Mouse (Mus musculus) G1E (cell line): Measurements from ENCODE around the gene Adam10. TPM values are rescaled to one million over a fixed set of nuclear protein-coding genes. Genes with fewer than 3 reads are reported as not detected.

ENCODE experiments used
- ATAC-seq: 2 replicates; pipeline ENCODE4 v1.8.0; 2016; ENCODE audit warnings: mild to moderate bottlenecking; ENCODE audit not compliant: insufficient number of reproducible peaks, poor library complexity, low FRiP score, severe bottlenecking; ENCODE audit errors: extremely low read depth
- DNase-seq: peaks from one replicate; pipeline ENCODE4 v3.0.0; 2012; ENCODE audit warnings: low spot score
- H3K27me3 ChIP-seq: 2 replicates; pipeline ENCODE4 v1.6.1; 2012; ENCODE audit warnings: mild to moderate bottlenecking, low read length, inconsistent platforms; ENCODE audit not compliant: insufficient read depth
- H3K36me3 ChIP-seq: replicated peaks from 2 replicates; pipeline ENCODE3; 2012; ENCODE audit warnings: mild to moderate bottlenecking, inconsistent platforms
- H3K4me1 ChIP-seq: 2 replicates; pipeline ENCODE4 v1.6.1; 2012; ENCODE audit warnings: low read depth, low read length, inconsistent platforms, mixed read lengths; ENCODE audit not compliant: insufficient read depth
- H3K4me3 ChIP-seq: 2 replicates; pipeline ENCODE4 v1.5.1; 2012; ENCODE audit warnings: low read depth, mild to moderate bottlenecking, inconsistent platforms, low read length, moderate library complexity, mixed read lengths
- H3K9me3 ChIP-seq: replicated peaks from 2 replicates; pipeline ENCODE4 v1.6.1; 2012; ENCODE audit warnings: inconsistent platforms
- CTCF ChIP-seq: IDR thresholded peaks from 2 replicates; pipeline ENCODE4 v1.5.1; 2012; ENCODE audit warnings: low read depth, low read length, inconsistent platforms, mixed read lengths
- GATA1 ChIP-seq: IDR thresholded peaks from 2 replicates; pipeline ENCODE4 v1.6.1; 2012; ENCODE audit warnings: borderline replicate concordance, low read length, inconsistent platforms, mixed read lengths
- GATA2 ChIP-seq: IDR thresholded peaks from 2 replicates; pipeline ENCODE4 v1.6.1; 2012; ENCODE audit warnings: low read depth, low read length, inconsistent platforms, borderline replicate concordance
- POLR2AphosphoS5 ChIP-seq: IDR thresholded peaks from 2 replicates; pipeline ENCODE4 v1.6.1; 2012; ENCODE audit warnings: low read depth, low read length, inconsistent platforms; ENCODE audit not compliant: insufficient replicate concordance
- TAL1 ChIP-seq: conservative IDR thresholded peaks from 2 replicates; pipeline ENCODE4 v1.6.1; 2012; ENCODE audit warnings: low read depth, low read length, inconsistent platforms, mixed read lengths
- polyA plus RNA-seq: library from polyadenylated mRNA; stranded (reverse); fragments of >175 nt; gene quantifications from 2 replicates; pipeline ENCODE4 v1.2.3, GENCODE M21; 2012
- total RNA-seq, 2 experiments: library from RNA; stranded (forward) in 1 of 2; stranded (reverse) in 1 of 2; fragments of 200-1000 nt in 1 of 2; fragments of >200 nt in 1 of 2; fragmentation: Nextera tagmentation in 1 of 2; gene quantifications; 2 replicates each; pipeline ENCODE4 v1.2.3; 2014 to 2017

Gene Adam10
- total and polyA plus RNA-seq, 3 experiments = 37.5 to 117 (median 45.9) TPM

GRCm38 (mm10) chr9:70682202-70682601 lies 3.4 kb downstream of the Adam10 start:
- no peak for TF ChIP-seq CTCF
- TF ChIP-seq POLR2AphosphoS5 = no peak
- no peak for TF ChIP-seq GATA1
- no peak for TF ChIP-seq GATA2
- no peak for TF ChIP-seq TAL1
- Histone ChIP-seq H3K36me3 (peaks cover 4% of the 10 kb centered on the region), H3K4me1 (peaks cover 45% of the 10 kb centered on the region), H3K27me3 (no peaks in the 10 kb centered on the region), H3K4me3 (no peak overlapping the region), H3K9me3 (no peaks in the 10 kb centered on the region)
- DNase-seq (no peak), ATAC-seq (no peak)

- Histone ChIP-seq H3K36me3 (peaks cover 3% of the 10 kb centered on the region), H3K4me1 (peaks cover 59% of the 10 kb centered on the region), H3K9me3 (no peaks in the 10 kb centered on the region), H3K27me3 (no peaks in the 10 kb centered on the region), H3K4me3 (no peak overlapping the region)
- ATAC-seq = peak; percentile 88
- peak; percentile 23 for DNase-seq
- TF ChIP-seq TAL1 = 0 out of 2 replicates have a peak, but pooled peaks have one; percentile 21
- TF ChIP-seq GATA1 = no peak
- no peak for TF ChIP-seq POLR2AphosphoS5
These were observed 9.6 kb downstream of the Adam10 start for GRCm38 (mm10) chr9:70688301-70688968.

GRCm38 (mm10) chr9:70689926-70690325 lies 11.1 kb downstream of the Adam10 start:
- H3K9me3 ChIP-seq = no peaks in the 10 kb centered on the region
- DNase-seq (no peak), ATAC-seq (no peak)
- TF ChIP-seq GATA1 = no peak
- no peak for TF ChIP-seq CTCF
- no peak for TF ChIP-seq POLR2AphosphoS5
- TF ChIP-seq GATA2 = no peak
- no peak for TF ChIP-seq TAL1
- H3K4me1 ChIP-seq = peaks cover 63% of the 10 kb centered on the region
- H3K36me3 ChIP-seq = no peaks in the 10 kb centered on the region
- no peaks in the 10 kb centered on the region for H3K27me3 ChIP-seq
- no peak overlapping the region for H3K4me3 ChIP-seq

- Histone ChIP-seq H3K36me3 (no peaks in the 10 kb centered on the region), H3K4me1 (peaks cover 61% of the 10 kb centered on the region)
- no peak for ATAC-seq
These were observed 11.8 kb downstream of the Adam10 start for GRCm38 (mm10) chr9:70690579-70690978.

GRCm38 (mm10) chr9:70691772-70692693 lies 13.2 kb downstream of the Adam10 start:
- no peaks in the 10 kb centered on the region for H3K36me3 ChIP-seq
- no peak for TF ChIP-seq GATA2
- no peak for TF ChIP-seq GATA1
- TF ChIP-seq CTCF = no peak
- no peak for TF ChIP-seq TAL1
- no peak for TF ChIP-seq POLR2AphosphoS5
- H3K9me3 ChIP-seq = no peaks in the 10 kb centered on the region

More at GRCm38 (mm10) chr9:70690579-70690978, 11.8 kb downstream of the Adam10 start:
- Histone ChIP-seq H3K9me3 (no peaks in the 10 kb centered on the region), H3K4me3 (no peak overlapping the region), H3K27me3 (no peaks in the 10 kb centered on the region)
- no peak for TF ChIP-seq POLR2AphosphoS5
- TF ChIP-seq GATA2 = no peak
- no peak for TF ChIP-seq GATA1
- TF ChIP-seq CTCF = no peak
- TF ChIP-seq TAL1 = no peak
- DNase-seq = no peak

GRCm38 (mm10) chr9:70695723-70696122 lies 16.9 kb downstream of the Adam10 start:
- H3K4me1 ChIP-seq = peaks cover 41% of the 10 kb centered on the region

More at GRCm38 (mm10) chr9:70691772-70692693, 13.2 kb downstream of the Adam10 start:
- Histone ChIP-seq H3K27me3 (no peaks in the 10 kb centered on the region), H3K4me3 (no peak overlapping the region), H3K4me1 (peaks cover 55% of the 10 kb centered on the region)
- DNase-seq (no peak), ATAC-seq (no peak)

More at GRCm38 (mm10) chr9:70695723-70696122, 16.9 kb downstream of the Adam10 start:
- ATAC-seq = no peak
- H3K36me3 ChIP-seq = peaks cover 10% of the 10 kb centered on the region
- no peak for DNase-seq
- H3K9me3 ChIP-seq = no peaks in the 10 kb centered on the region
- no peaks in the 10 kb centered on the region for H3K27me3 ChIP-seq
- TF ChIP-seq TAL1 (no peak), GATA1 (no peak), GATA2 (no peak), CTCF (no peak), POLR2AphosphoS5 (no peak)
- H3K4me3 ChIP-seq = no peak overlapping the region
